Mouse (Mus musculus) limb, embryonic 12.5 days (tissue): ENCODE results near the gene Syngr1. TPM values are rescaled to one million over a fixed set of nuclear protein-coding genes. Genes with fewer than 3 reads are reported as not detected.

Experiments used
- ATAC-seq: fragments of 200-750 bp; cut with Nextera tagmentation; 2 replicates; pipeline ENCODE4 v1.8.0; 2017; ENCODE audit warnings: low read depth, moderate TSS enrichment; ENCODE audit not compliant: insufficient number of reproducible peaks, insufficient read depth, low FRiP score, low TSS enrichment
- H3K27ac ChIP-seq: fragments of 300-500 bp; sonication (generic); 2 replicates; pipeline ENCODE4 v1.5.1; 2016; ENCODE audit warnings: mild to moderate bottlenecking, moderate library complexity
- H3K27me3 ChIP-seq: fragments of 300-500 bp; sonication (generic); 2 replicates; pipeline ENCODE4 v1.6.1; 2016; ENCODE audit warnings: mild to moderate bottlenecking, moderate library complexity
- H3K36me3 ChIP-seq: fragments of 300-500 bp; sonication (generic); 2 replicates; pipeline ENCODE4 v1.6.1; 2016; ENCODE audit warnings: mild to moderate bottlenecking, moderate library complexity
- H3K4me1 ChIP-seq: fragments of 300-500 bp; sonication (generic); replicated peaks from 2 replicates; pipeline ENCODE4 v1.6.1; 2016
- H3K4me2 ChIP-seq: fragments of 300-500 bp; sonication (generic); 2 replicates; pipeline ENCODE4 v1.6.1; 2016; ENCODE audit warnings: mild to moderate bottlenecking, moderate library complexity
- H3K4me3 ChIP-seq: fragments of 300-500 bp; sonication (generic); replicated peaks from 2 replicates; pipeline ENCODE4 v1.5.1; 2016; ENCODE audit warnings: mild to moderate bottlenecking
- H3K9ac ChIP-seq: fragments of 300-500 bp; sonication (generic); replicated peaks from 2 replicates; pipeline ENCODE4 v1.6.1; 2016; ENCODE audit warnings: mild to moderate bottlenecking, moderate library complexity
- H3K9me3 ChIP-seq: fragments of 300-500 bp; sonication (generic); 2 replicates; pipeline ENCODE4 v1.6.1; 2016; ENCODE audit warnings: mild to moderate bottlenecking, moderate library complexity
- WGBS: fragments of 180-500 bp; shearing (Covaris S2); methylation state at CpG from one replicate; pipeline ENCODE4 v1.1.7; 2016; 5-methylcytosine and 5-hydroxymethylcytosine counted together
- polyA plus RNA-seq: library from polyadenylated mRNA; unstranded; fragments of >200 nt; fragmentation: Nextera tagmentation; extraction: Ambion mirVana; gene quantifications from 2 replicates; pipeline ENCODE4 v1.2.1, GENCODE M21; 2016

The Syngr1 gene
- polyA plus RNA-seq, 1 experiment from 2014 or later, result 3.9 TPM

DNA sequence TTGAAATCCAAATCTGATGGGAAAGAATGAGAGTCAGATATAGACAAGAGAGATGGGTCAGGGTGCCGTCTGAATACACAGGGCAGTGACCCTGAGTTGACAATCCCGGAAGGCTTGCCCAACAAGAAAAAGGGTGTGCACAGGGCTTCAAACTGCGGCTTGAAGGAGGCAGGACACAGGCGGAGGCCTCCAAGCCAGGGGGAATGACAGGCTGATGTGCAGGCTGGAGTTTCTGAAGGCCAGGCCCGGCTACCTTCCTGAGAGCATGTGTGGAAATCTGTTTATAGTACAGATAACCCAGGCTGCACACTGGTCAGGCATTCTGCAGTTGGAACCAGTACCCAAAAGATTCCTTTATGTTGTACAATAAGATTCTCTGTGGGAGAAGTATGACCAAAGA, 56.4 kb downstream of the Syngr1 start:
- Histone ChIP-seq H3K4me3 (no peak overlapping the region), H3K4me2 (no peak overlapping the region), H3K27me3 (no peaks in the 10 kb centered on the region), H3K36me3 (peaks cover 74% of the 10 kb centered on the region), H3K9me3 (no peaks in the 10 kb centered on the region), H3K4me1 (peaks cover 15% of the 10 kb centered on the region), H3K9ac (no peak overlapping the region), H3K27ac (no peak overlapping the region)
- no peak for ATAC-seq
- WGBS, result 88% methylated on average over 5 of the region's 5 CpGs

- no peaks in the 10 kb centered on the region for H3K9me3 ChIP-seq
- H3K4me2 ChIP-seq, result no peak overlapping the region
- peaks cover 15% of the 10 kb centered on the region for H3K4me1 ChIP-seq
- ATAC-seq, result 0 out of 2 replicates have a peak, but pooled peaks have one; percentile 47
- WGBS, result 86% methylated on average over 8 of the region's 8 CpGs
- no peaks in the 10 kb centered on the region for H3K27me3 ChIP-seq
- peaks cover 74% of the 10 kb centered on the region for H3K36me3 ChIP-seq
- no peak overlapping the region for H3K27ac ChIP-seq
- H3K9ac ChIP-seq, result no peak overlapping the region
- H3K4me3 ChIP-seq, result no peak overlapping the region
Observed at GRCm38 (mm10) chr15:80148565-80148964, 57.4 kb downstream of the Syngr1 start.

DNA sequence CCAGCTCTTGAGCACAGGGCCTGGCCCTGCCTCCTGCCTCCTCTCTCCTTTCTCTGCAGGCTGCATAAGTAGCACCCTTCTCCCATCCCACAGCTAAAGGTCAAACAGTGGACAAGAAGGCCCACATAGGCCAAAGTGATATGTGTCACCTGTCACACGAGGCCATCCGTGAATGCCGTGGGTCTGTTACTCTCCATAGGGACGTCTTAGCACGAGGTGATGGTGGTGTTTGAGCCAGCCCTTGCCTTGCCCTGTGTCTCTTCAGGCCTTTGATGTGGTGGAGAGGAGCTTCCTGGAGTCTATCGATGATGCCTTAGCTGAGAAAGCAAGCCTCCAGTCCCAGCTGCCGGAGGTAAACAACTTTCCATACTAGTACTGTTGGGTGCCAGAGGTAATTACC, 58.4 kb downstream of the Syngr1 start:
- no peaks in the 10 kb centered on the region for H3K27me3 ChIP-seq
- peaks cover 75% of the 10 kb centered on the region for H3K36me3 ChIP-seq
- peaks cover 15% of the 10 kb centered on the region for H3K4me1 ChIP-seq
- no peak for ATAC-seq
- H3K4me3 ChIP-seq, result no peak overlapping the region
- no peaks in the 10 kb centered on the region for H3K9me3 ChIP-seq
- 93% methylated on average over 7 of the region's 7 CpGs for WGBS
- H3K27ac ChIP-seq, result no peak overlapping the region
- H3K4me2 ChIP-seq, result no peak overlapping the region
- no peak overlapping the region for H3K9ac ChIP-seq

- H3K9ac ChIP-seq, result no peak overlapping the region
- H3K36me3 ChIP-seq, result peaks cover 96% of the 10 kb centered on the region
- no peak for ATAC-seq
- WGBS, result 89% methylated on average over 10 of the region's 10 CpGs
- H3K4me1 ChIP-seq, result peaks cover 3% of the 10 kb centered on the region
- no peak overlapping the region for H3K4me3 ChIP-seq
- no peak overlapping the region for H3K4me2 ChIP-seq
- no peak overlapping the region for H3K27ac ChIP-seq
- H3K27me3 ChIP-seq, result no peaks in the 10 kb centered on the region
- H3K9me3 ChIP-seq, result no peaks in the 10 kb centered on the region
Observed at GRCm38 (mm10) chr15:80152663-80153062, 61.5 kb downstream of the Syngr1 start.

DNA sequence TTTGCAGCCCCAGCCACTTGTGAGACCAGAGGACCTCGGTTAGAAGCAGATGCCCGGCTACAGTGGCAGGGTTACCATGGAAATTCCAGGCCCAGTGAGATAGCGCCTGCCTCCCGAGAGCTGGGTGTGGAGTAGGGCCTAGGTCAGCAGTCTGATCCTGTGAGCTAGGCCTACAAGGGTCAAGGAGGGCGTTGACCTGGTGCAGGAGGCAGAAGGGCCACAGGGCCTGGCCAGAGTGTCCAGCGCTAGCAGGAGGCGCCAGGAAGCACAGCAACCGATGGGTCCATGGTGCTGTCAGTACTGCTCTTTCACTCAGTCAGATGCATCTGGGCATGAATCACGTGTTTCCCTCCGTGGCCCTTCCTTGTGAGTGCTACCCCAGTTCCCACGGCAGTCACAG, 62.6 kb downstream of the Syngr1 start:
- Histone ChIP-seq H3K27me3 (no peaks in the 10 kb centered on the region), H3K9ac (no peak overlapping the region), H3K4me1 (peaks cover 8% of the 10 kb centered on the region), H3K27ac (no peak overlapping the region), H3K4me3 (no peak overlapping the region), H3K9me3 (no peaks in the 10 kb centered on the region), H3K36me3 (peaks cover 99% of the 10 kb centered on the region), H3K4me2 (no peak overlapping the region)
- no peak for ATAC-seq
- 89% methylated on average over 11 of the region's 11 CpGs for WGBS

GRCm38 (mm10) chr15:80155707-80156106, 64.6 kb downstream of the Syngr1 start:
- no peak for ATAC-seq
- H3K4me2 ChIP-seq, result no peak overlapping the region
- no peak overlapping the region for H3K9ac ChIP-seq
- no peaks in the 10 kb centered on the region for H3K27me3 ChIP-seq
- peaks cover 99% of the 10 kb centered on the region for H3K36me3 ChIP-seq
- no peaks in the 10 kb centered on the region for H3K9me3 ChIP-seq
- H3K4me3 ChIP-seq, result no peak overlapping the region
- H3K27ac ChIP-seq, result no peak overlapping the region
- WGBS, result 94% methylated on average over 8 of the region's 8 CpGs
- peaks cover 22% of the 10 kb centered on the region for H3K4me1 ChIP-seq

GRCm38 (mm10) chr15:80157197-80157943, 66.2 kb downstream of the Syngr1 start:
- H3K4me1 ChIP-seq, result peaks cover 22% of the 10 kb centered on the region
- ATAC-seq, result no peak
- peaks cover 100% of the 10 kb centered on the region for H3K36me3 ChIP-seq
- no peak overlapping the region for H3K4me2 ChIP-seq
- no peak overlapping the region for H3K27ac ChIP-seq
- H3K4me3 ChIP-seq, result no peak overlapping the region
- WGBS, result 92% methylated on average over 22 of the region's 22 CpGs
- no peaks in the 10 kb centered on the region for H3K27me3 ChIP-seq
- H3K9ac ChIP-seq, result no peak overlapping the region
- no peaks in the 10 kb centered on the region for H3K9me3 ChIP-seq

- H3K4me2 ChIP-seq, result no peak overlapping the region
- peaks cover 100% of the 10 kb centered on the region for H3K36me3 ChIP-seq
- peak overlapping the region; percentile 68 for H3K27ac ChIP-seq
- 61% methylated on average over 5 of the region's 5 CpGs for WGBS
- no peak for ATAC-seq
- no peaks in the 10 kb centered on the region for H3K27me3 ChIP-seq
- H3K4me1 ChIP-seq, result peaks cover 22% of the 10 kb centered on the region
- no peak overlapping the region for H3K9ac ChIP-seq
- H3K9me3 ChIP-seq, result no peaks in the 10 kb centered on the region
- H3K4me3 ChIP-seq, result no peak overlapping the region
Observed at GRCm38 (mm10) chr15:80158001-80158706, 67.0 kb downstream of the Syngr1 start.

DNA sequence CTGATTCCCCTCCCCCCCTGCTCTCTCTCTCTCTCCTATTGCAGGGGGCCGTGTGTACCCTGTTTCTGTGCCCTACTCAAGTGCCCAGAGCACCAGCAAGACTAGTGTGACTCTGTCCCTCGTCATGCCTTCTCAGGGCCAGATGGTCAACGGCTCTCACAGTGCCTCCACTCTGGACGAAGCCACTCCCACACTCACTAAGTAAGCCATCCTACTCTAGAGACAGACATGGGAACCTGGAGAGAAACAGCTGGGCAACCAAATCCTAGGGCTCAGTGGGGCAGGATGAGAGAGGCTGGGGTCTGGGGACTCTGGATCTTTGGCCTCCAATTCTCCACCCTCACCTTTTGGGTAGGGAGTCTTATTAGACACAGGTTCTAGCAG, 67.6 kb downstream of the Syngr1 start:
- no peak overlapping the region for H3K4me2 ChIP-seq
- no peak overlapping the region; the same call in 1 of the 2 replicates for H3K9ac ChIP-seq
- WGBS, result 48% methylated on average over 4 of the region's 4 CpGs
- peak overlapping the region; percentile 68 for H3K27ac ChIP-seq
- no peaks in the 10 kb centered on the region for H3K9me3 ChIP-seq
- no peak overlapping the region for H3K4me3 ChIP-seq
- H3K27me3 ChIP-seq, result no peaks in the 10 kb centered on the region
- no peak for ATAC-seq
- peaks cover 22% of the 10 kb centered on the region for H3K4me1 ChIP-seq
- H3K36me3 ChIP-seq, result peaks cover 100% of the 10 kb centered on the region

GRCm38 (mm10) chr15:80159286-80159901, 68.3 kb downstream of the Syngr1 start:
- Histone ChIP-seq H3K9ac (no peak overlapping the region; the same call in none of the 2 replicates), H3K36me3 (peaks cover 99% of the 10 kb centered on the region), H3K27me3 (no peaks in the 10 kb centered on the region), H3K9me3 (no peaks in the 10 kb centered on the region), H3K4me2 (peak overlapping the region; percentile 2; the same call in 1 of the 2 replicates), H3K27ac (peak overlapping the region; percentile 81), H3K4me1 (peaks cover 22% of the 10 kb centered on the region), H3K4me3 (no peak overlapping the region)
- ATAC-seq, result peak; percentile 41; the same call in 1 of the 2 replicates
- 31% methylated on average over 8 of the region's 8 CpGs for WGBS

DNA sequence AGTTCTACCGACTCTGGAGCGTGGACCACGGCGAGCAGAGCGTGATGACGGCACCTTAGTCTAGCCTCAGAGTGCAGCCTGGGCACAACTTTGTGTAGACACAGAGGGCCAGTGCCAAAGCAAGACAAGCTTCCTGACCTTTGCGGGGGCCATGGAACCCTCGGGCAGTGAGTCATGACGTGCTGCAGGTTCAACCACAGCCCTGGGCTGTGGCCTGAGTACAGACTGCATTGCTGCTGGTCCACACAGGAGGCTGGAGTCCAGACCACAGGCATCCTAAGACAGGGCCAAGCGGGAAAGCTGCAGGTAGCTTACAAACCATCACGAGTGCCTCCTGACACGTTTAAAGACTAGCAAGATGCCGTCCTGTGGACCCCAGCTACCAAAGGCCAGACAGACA, 69.1 kb downstream of the Syngr1 start:
- WGBS, result 87% methylated on average over 13 of the region's 13 CpGs
- Histone ChIP-seq H3K36me3 (peaks cover 91% of the 10 kb centered on the region), H3K9me3 (no peaks in the 10 kb centered on the region), H3K4me1 (peaks cover 22% of the 10 kb centered on the region), H3K9ac (no peak overlapping the region), H3K27ac (peak overlapping the region; percentile 81), H3K4me2 (no peak overlapping the region), H3K27me3 (no peaks in the 10 kb centered on the region), H3K4me3 (no peak overlapping the region)
- ATAC-seq, result no peak
